Mouse (Mus musculus): ENCODE measurements around the gene Rnf225. TPM values are rescaled to one million over a fixed set of nuclear protein-coding genes. Genes with fewer than 3 reads are reported as not detected.

The Rnf225 gene
- polyA plus RNA-seq, 1 experiment from 2014 or later, result 2.8 TPM

Other genes starting within 250 kb of the Rnf225 start
- not detected in 2 replicates for gene Vmn2r55, start 242.4 kb upstream of the Rnf225 start, polyA plus RNA-seq (2015; fragmentation: Nextera tagmentation; extraction: Ambion mirVana)
- gene Vmn2r56, start 192.4 kb upstream of the Rnf225 start, polyA plus RNA-seq (2015; fragmentation: Nextera tagmentation; extraction: Ambion mirVana), result not detected in 2 replicates
- gene Zscan18, start 123.8 kb upstream of the Rnf225 start, polyA plus RNA-seq (2015; fragmentation: Nextera tagmentation; extraction: Ambion mirVana), result 8.8 and 10.4 TPM in 2 replicates
- gene Zfp329, start 108.6 kb upstream of the Rnf225 start, polyA plus RNA-seq (2015; fragmentation: Nextera tagmentation; extraction: Ambion mirVana), result 14.7 and 15.5 TPM in 2 replicates
- gene Zfp110, start 92.7 kb upstream of the Rnf225 start, polyA plus RNA-seq (2015; fragmentation: Nextera tagmentation; extraction: Ambion mirVana), result 36.6 and 39.7 TPM in 2 replicates
- 5.0 and 5.1 TPM in 2 replicates for gene Zfp128, start 46.2 kb upstream of the Rnf225 start, polyA plus RNA-seq (2015; fragmentation: Nextera tagmentation; extraction: Ambion mirVana)
- 17.5 and 17.7 TPM in 2 replicates for gene Zscan22, start 29.6 kb upstream of the Rnf225 start, polyA plus RNA-seq (2015; fragmentation: Nextera tagmentation; extraction: Ambion mirVana)
- gene Rps5, start 5.1 kb upstream of the Rnf225 start, polyA plus RNA-seq (2015; fragmentation: Nextera tagmentation; extraction: Ambion mirVana), result 1,070 and 1,140 TPM in 2 replicates
- 12.9 and 14.0 TPM in 2 replicates for gene Zfp324, start 38.4 kb downstream of the Rnf225 start, polyA plus RNA-seq (2015; fragmentation: Nextera tagmentation; extraction: Ambion mirVana)
- gene Zfp446, start 50.4 kb downstream of the Rnf225 start, polyA plus RNA-seq (2015; fragmentation: Nextera tagmentation; extraction: Ambion mirVana), result 8.6 and 10.7 TPM in 2 replicates
- 0.20 TPM in 1 of 2 replicates, not detected in the other for gene Slc27a5, start 70.8 kb downstream of the Rnf225 start, polyA plus RNA-seq (2015; fragmentation: Nextera tagmentation; extraction: Ambion mirVana)
- 279 and 290 TPM in 2 replicates for gene Trim28, start 71.7 kb downstream of the Rnf225 start, polyA plus RNA-seq (2015; fragmentation: Nextera tagmentation; extraction: Ambion mirVana)
- gene Zbtb45, start 82.6 kb downstream of the Rnf225 start, polyA plus RNA-seq (2015; fragmentation: Nextera tagmentation; extraction: Ambion mirVana), result 26.0 and 29.4 TPM in 2 replicates
- 179 and 184 TPM in 2 replicates for gene Chmp2a, start 107.4 kb downstream of the Rnf225 start, polyA plus RNA-seq (2015; fragmentation: Nextera tagmentation; extraction: Ambion mirVana)
- gene Ube2m, start 110.9 kb downstream of the Rnf225 start, polyA plus RNA-seq (2015; fragmentation: Nextera tagmentation; extraction: Ambion mirVana), result 126 and 127 TPM in 2 replicates
- gene Mzf1, start 127.3 kb downstream of the Rnf225 start, polyA plus RNA-seq (2015; fragmentation: Nextera tagmentation; extraction: Ambion mirVana), result 4.4 and 4.6 TPM in 2 replicates
- not detected in 2 replicates for gene Vmn1r85, start 167.8 kb downstream of the Rnf225 start, polyA plus RNA-seq (2015; fragmentation: Nextera tagmentation; extraction: Ambion mirVana)
- not detected in 2 replicates for gene Vmn1r86, start 192.5 kb downstream of the Rnf225 start, polyA plus RNA-seq (2015; fragmentation: Nextera tagmentation; extraction: Ambion mirVana)
- gene Vmn1r87, start 212.7 kb downstream of the Rnf225 start, polyA plus RNA-seq (2015; fragmentation: Nextera tagmentation; extraction: Ambion mirVana), result 0.04 TPM in 1 of 2 replicates, not detected in the other
- 0.03 TPM in 1 of 2 replicates, not detected in the other for gene Vmn1r88, start 232.2 kb downstream of the Rnf225 start, polyA plus RNA-seq (2015; fragmentation: Nextera tagmentation; extraction: Ambion mirVana)

All from embryonic facial prominence, embryonic 15.5 days (tissue).